Mouse (Mus musculus): ENCODE results near the gene Cd3e. TPM values are rescaled to one million over a fixed set of nuclear protein-coding genes. Genes with fewer than 3 reads are reported as not detected.

Gene Cd3e
- polyA plus RNA-seq, 1 experiment from 2014 or later: not detected

- Histone ChIP-seq H3K9me3 (ENCODE audit: control insufficient read depth, low read length) (no peaks in the 10 kb centered on the region), H3K4me2 (ENCODE audit: low read length) (no peak overlapping the region), H3K36me3 (ENCODE audit: control insufficient read depth, insufficient read depth) (no peaks in the 10 kb centered on the region), H3K4me3 (replicated peaks; ENCODE audit: low read length) (no peak overlapping the region), H3K27me3 (replicated peaks; ENCODE audit: control insufficient read depth, insufficient read depth, low read length) (no peaks in the 10 kb centered on the region), H3K9ac (replicated peaks; ENCODE audit: low read depth, low read length) (no peak overlapping the region), H3K4me1 (replicated peaks; ENCODE audit: control insufficient read depth, insufficient read depth, low read length) (no peaks in the 10 kb centered on the region), H3K27ac (ENCODE audit: low read length) (no peak overlapping the region)
- ATAC-seq: no peak
- 73% methylated on average over 5 of the region's 5 CpGs for WGBS
Observed at GRCm38 (mm10) chr9:44999776-45000175, 9.7 kb downstream of the Cd3e start.

- no peak for ATAC-seq
- no peak overlapping the region for H3K4me2 ChIP-seq (ENCODE audit: low read length)
- WGBS: 53% methylated on average over 6 of the region's 6 CpGs
- H3K27me3 ChIP-seq (replicated peaks; ENCODE audit: control insufficient read depth, insufficient read depth, low read length): no peaks in the 10 kb centered on the region
- H3K9me3 ChIP-seq (ENCODE audit: control insufficient read depth, low read length): no peaks in the 10 kb centered on the region
- H3K27ac ChIP-seq (ENCODE audit: low read length): no peak overlapping the region
- no peak overlapping the region for H3K9ac ChIP-seq (replicated peaks; ENCODE audit: low read depth, low read length)
- no peaks in the 10 kb centered on the region for H3K4me1 ChIP-seq (replicated peaks; ENCODE audit: control insufficient read depth, insufficient read depth, low read length)
- H3K4me3 ChIP-seq (replicated peaks; ENCODE audit: low read length): no peak overlapping the region
- no peaks in the 10 kb centered on the region for H3K36me3 ChIP-seq (ENCODE audit: control insufficient read depth, insufficient read depth)
Observed at GRCm38 (mm10) chr9:44999171-44999570, 10.3 kb downstream of the Cd3e start.

GRCm38 (mm10) chr9:44998138-44998537 is 11.3 kb downstream of the Cd3e start:
- ATAC-seq: no peak

GRCm38 (mm10) chr9:44996590-44996989 is 12.8 kb downstream of the Cd3e start:
- H3K27ac ChIP-seq (ENCODE audit: low read length): no peak overlapping the region
- H3K4me1 ChIP-seq (replicated peaks; ENCODE audit: control insufficient read depth, insufficient read depth, low read length): no peaks in the 10 kb centered on the region
- no peaks in the 10 kb centered on the region for H3K36me3 ChIP-seq (ENCODE audit: control insufficient read depth, insufficient read depth)
- no peak overlapping the region for H3K4me2 ChIP-seq (ENCODE audit: low read length)
- H3K9ac ChIP-seq (replicated peaks; ENCODE audit: low read depth, low read length): no peak overlapping the region
- no peak overlapping the region for H3K4me3 ChIP-seq (replicated peaks; ENCODE audit: low read length)
- no peaks in the 10 kb centered on the region for H3K27me3 ChIP-seq (replicated peaks; ENCODE audit: control insufficient read depth, insufficient read depth, low read length)
- ATAC-seq: no peak
- 95% methylated on average over 7 of the region's 7 CpGs for WGBS
- no peaks in the 10 kb centered on the region for H3K9me3 ChIP-seq (ENCODE audit: control insufficient read depth, low read length)

More at GRCm38 (mm10) chr9:44998138-44998537, 11.3 kb downstream of the Cd3e start:
- Histone ChIP-seq H3K36me3 (ENCODE audit: control insufficient read depth, insufficient read depth) (no peaks in the 10 kb centered on the region), H3K4me2 (ENCODE audit: low read length) (no peak overlapping the region), H3K27ac (ENCODE audit: low read length) (no peak overlapping the region), H3K9me3 (ENCODE audit: control insufficient read depth, low read length) (no peaks in the 10 kb centered on the region), H3K9ac (replicated peaks; ENCODE audit: low read depth, low read length) (no peak overlapping the region), H3K27me3 (replicated peaks; ENCODE audit: control insufficient read depth, insufficient read depth, low read length) (no peaks in the 10 kb centered on the region), H3K4me3 (replicated peaks; ENCODE audit: low read length) (no peak overlapping the region), H3K4me1 (replicated peaks; ENCODE audit: control insufficient read depth, insufficient read depth, low read length) (no peaks in the 10 kb centered on the region)
- WGBS: 75% methylated on average over 11 of the region's 11 CpGs

GRCm38 (mm10) chr9:44994962-44995361 is 14.5 kb downstream of the Cd3e start:
- H3K4me2 ChIP-seq (ENCODE audit: low read length): no peak overlapping the region
- H3K27ac ChIP-seq (ENCODE audit: low read length): no peak overlapping the region
- H3K27me3 ChIP-seq (replicated peaks; ENCODE audit: control insufficient read depth, insufficient read depth, low read length): no peaks in the 10 kb centered on the region
- H3K4me3 ChIP-seq (replicated peaks; ENCODE audit: low read length): no peak overlapping the region
- no peaks in the 10 kb centered on the region for H3K9me3 ChIP-seq (ENCODE audit: control insufficient read depth, low read length)
- no peaks in the 10 kb centered on the region for H3K36me3 ChIP-seq (ENCODE audit: control insufficient read depth, insufficient read depth)
- H3K9ac ChIP-seq (replicated peaks; ENCODE audit: low read depth, low read length): no peak overlapping the region
- H3K4me1 ChIP-seq (replicated peaks; ENCODE audit: control insufficient read depth, insufficient read depth, low read length): no peaks in the 10 kb centered on the region
- 82% methylated on average over 4 of the region's 4 CpGs for WGBS
- no peak for ATAC-seq

- no peaks in the 10 kb centered on the region for H3K36me3 ChIP-seq (ENCODE audit: control insufficient read depth, insufficient read depth)
- H3K9ac ChIP-seq (replicated peaks; ENCODE audit: low read depth, low read length): no peak overlapping the region
- no peak overlapping the region for H3K4me3 ChIP-seq (replicated peaks; ENCODE audit: low read length)
- ATAC-seq: no peak
- no peaks in the 10 kb centered on the region for H3K4me1 ChIP-seq (replicated peaks; ENCODE audit: control insufficient read depth, insufficient read depth, low read length)
- no peaks in the 10 kb centered on the region for H3K9me3 ChIP-seq (ENCODE audit: control insufficient read depth, low read length)
- no peak overlapping the region for H3K4me2 ChIP-seq (ENCODE audit: low read length)
- H3K27me3 ChIP-seq (replicated peaks; ENCODE audit: control insufficient read depth, insufficient read depth, low read length): no peaks in the 10 kb centered on the region
- WGBS: 93% methylated on average over 2 of the region's 2 CpGs
- no peak overlapping the region for H3K27ac ChIP-seq (ENCODE audit: low read length)
Observed at GRCm38 (mm10) chr9:44993268-44993667, 16.2 kb downstream of the Cd3e start.

- no peaks in the 10 kb centered on the region for H3K4me1 ChIP-seq (replicated peaks; ENCODE audit: control insufficient read depth, insufficient read depth, low read length)
- ATAC-seq: no peak
- no peak overlapping the region for H3K27ac ChIP-seq (ENCODE audit: low read length)
Observed at GRCm38 (mm10) chr9:44992271-44992670, 17.2 kb downstream of the Cd3e start.

GRCm38 (mm10) chr9:44991821-44992220 is 17.6 kb downstream of the Cd3e start:
- H3K4me1 ChIP-seq (replicated peaks; ENCODE audit: control insufficient read depth, insufficient read depth, low read length): no peaks in the 10 kb centered on the region
- H3K36me3 ChIP-seq (ENCODE audit: control insufficient read depth, insufficient read depth): no peaks in the 10 kb centered on the region
- no peaks in the 10 kb centered on the region for H3K9me3 ChIP-seq (ENCODE audit: control insufficient read depth, low read length)
- no peak overlapping the region for H3K4me2 ChIP-seq (ENCODE audit: low read length)
- no peak overlapping the region for H3K27ac ChIP-seq (ENCODE audit: low read length)
- 85% methylated on average over 2 of the region's 2 CpGs for WGBS
- H3K9ac ChIP-seq (replicated peaks; ENCODE audit: low read depth, low read length): no peak overlapping the region
- no peak for ATAC-seq
- H3K27me3 ChIP-seq (replicated peaks; ENCODE audit: control insufficient read depth, insufficient read depth, low read length): no peaks in the 10 kb centered on the region
- H3K4me3 ChIP-seq (replicated peaks; ENCODE audit: low read length): no peak overlapping the region

More at GRCm38 (mm10) chr9:44992271-44992670, 17.2 kb downstream of the Cd3e start:
- Histone ChIP-seq H3K4me2 (ENCODE audit: low read length) (no peak overlapping the region), H3K9me3 (ENCODE audit: control insufficient read depth, low read length) (no peaks in the 10 kb centered on the region), H3K4me3 (replicated peaks; ENCODE audit: low read length) (no peak overlapping the region), H3K36me3 (ENCODE audit: control insufficient read depth, insufficient read depth) (no peaks in the 10 kb centered on the region), H3K9ac (replicated peaks; ENCODE audit: low read depth, low read length) (no peak overlapping the region), H3K27me3 (replicated peaks; ENCODE audit: control insufficient read depth, insufficient read depth, low read length) (no peaks in the 10 kb centered on the region)

- Histone ChIP-seq H3K27ac (ENCODE audit: low read length) (no peak overlapping the region), H3K36me3 (ENCODE audit: control insufficient read depth, insufficient read depth) (no peaks in the 10 kb centered on the region), H3K4me1 (replicated peaks; ENCODE audit: control insufficient read depth, insufficient read depth, low read length) (no peaks in the 10 kb centered on the region), H3K9ac (replicated peaks; ENCODE audit: low read depth, low read length) (no peak overlapping the region), H3K9me3 (ENCODE audit: control insufficient read depth, low read length) (no peaks in the 10 kb centered on the region), H3K4me3 (replicated peaks; ENCODE audit: low read length) (no peak overlapping the region), H3K4me2 (ENCODE audit: low read length) (no peak overlapping the region), H3K27me3 (replicated peaks; ENCODE audit: control insufficient read depth, insufficient read depth, low read length) (0 out of 2 replicates have a peak, but pooled peaks cover 2% of the 10 kb centered on the region)
- no peak for ATAC-seq
- 72% methylated on average over 5 of the region's 5 CpGs for WGBS
Observed at GRCm38 (mm10) chr9:44986976-44987375, 22.5 kb downstream of the Cd3e start.

- no peak for ATAC-seq
- Histone ChIP-seq H3K9me3 (ENCODE audit: control insufficient read depth, low read length) (no peaks in the 10 kb centered on the region), H3K36me3 (ENCODE audit: control insufficient read depth, insufficient read depth) (no peaks in the 10 kb centered on the region), H3K9ac (replicated peaks; ENCODE audit: low read depth, low read length) (no peak overlapping the region), H3K4me3 (replicated peaks; ENCODE audit: low read length) (no peak overlapping the region), H3K27ac (ENCODE audit: low read length) (no peak overlapping the region), H3K27me3 (replicated peaks; ENCODE audit: control insufficient read depth, insufficient read depth, low read length) (0 out of 2 replicates have a peak, but pooled peaks cover 2% of the 10 kb centered on the region), H3K4me2 (ENCODE audit: low read length) (no peak overlapping the region), H3K4me1 (replicated peaks; ENCODE audit: control insufficient read depth, insufficient read depth, low read length) (no peaks in the 10 kb centered on the region)
- 68% methylated on average over 14 of the region's 14 CpGs for WGBS
Observed at GRCm38 (mm10) chr9:44986242-44986781, 23.1 kb downstream of the Cd3e start.

Measured in forebrain, embryonic 16.5 days (tissue).